Mouse (Mus musculus) midbrain, embryonic 16.5 days (tissue): Measurements from ENCODE around the gene Card14. TPM values are rescaled to one million over a fixed set of nuclear protein-coding genes. Genes with fewer than 3 reads are reported as not detected.
"Not testable (repeated sequence)": the region's sequence is repeated elsewhere in the genome, so short reads cannot be mapped to it uniquely, and the experiment has no call there.

Experiments
- ATAC-seq: fragments of 200-750 bp; cut with Nextera tagmentation; 2 replicates; pipeline ENCODE4 v1.8.0; 2017; ENCODE audit warnings: moderate TSS enrichment
- H3K27ac ChIP-seq: fragments of 300-500 bp; sonication (generic); 2 replicates; pipeline ENCODE4 v1.5.1; 2014; ENCODE audit warnings: mild to moderate bottlenecking, low read length, mixed read lengths
- H3K27me3 ChIP-seq: fragments of 300-500 bp; sonication (generic); 2 replicates; pipeline ENCODE4 v1.6.1; 2014; ENCODE audit warnings: low read depth, low read length, mixed read lengths; ENCODE audit not compliant: control insufficient read depth, insufficient read depth
- H3K36me3 ChIP-seq: fragments of 300-500 bp; sonication (generic); 2 replicates; pipeline ENCODE4 v1.6.1; 2014; ENCODE audit warnings: mild to moderate bottlenecking, low read length, moderate library complexity, mixed read lengths; ENCODE audit not compliant: control insufficient read depth, insufficient read depth
- H3K4me1 ChIP-seq: fragments of 300-500 bp; sonication (generic); 2 replicates; pipeline ENCODE4 v1.6.1; 2014; ENCODE audit warnings: mild to moderate bottlenecking, low read length, mixed read lengths; ENCODE audit not compliant: control insufficient read depth, insufficient read depth
- H3K4me2 ChIP-seq: fragments of 300-500 bp; sonication (generic); 2 replicates; pipeline ENCODE4 v1.6.1; 2014; ENCODE audit warnings: mild to moderate bottlenecking, low read length, mixed read lengths
- H3K4me3 ChIP-seq: fragments of 300-500 bp; sonication (generic); 2 replicates; pipeline ENCODE4 v1.5.1; 2014; ENCODE audit warnings: low read depth, mild to moderate bottlenecking, low read length, moderate library complexity, mixed read lengths
- H3K9ac ChIP-seq: fragments of 300-500 bp; sonication (generic); 2 replicates; pipeline ENCODE4 v1.6.1; 2014; ENCODE audit warnings: low read depth, low read length, mixed read lengths
- H3K9me3 ChIP-seq: fragments of 300-500 bp; sonication (generic); replicated peaks from 2 replicates; pipeline ENCODE4 v1.6.1; 2014; ENCODE audit warnings: mild to moderate bottlenecking, low read length, mixed read lengths; ENCODE audit not compliant: control insufficient read depth, poor library complexity, severe bottlenecking
- WGBS: fragments of 180-500 bp; shearing (Covaris S2); extraction: QIAGEN DNeasy Blood & Tissue Kit; methylation state at CpG from one replicate; pipeline ENCODE4 v1.1.7; 2014; 5-methylcytosine and 5-hydroxymethylcytosine counted together
- polyA plus RNA-seq: library from polyadenylated mRNA; unstranded; fragments of >200 nt; fragmentation: Nextera tagmentation; extraction: Ambion mirVana; gene quantifications from 2 replicates; pipeline ENCODE4 v1.2.1, GENCODE M21; 2015

Gene Card14
- polyA plus RNA-seq, 1 experiment from 2014 or later, result 0.38 TPM

DNA sequence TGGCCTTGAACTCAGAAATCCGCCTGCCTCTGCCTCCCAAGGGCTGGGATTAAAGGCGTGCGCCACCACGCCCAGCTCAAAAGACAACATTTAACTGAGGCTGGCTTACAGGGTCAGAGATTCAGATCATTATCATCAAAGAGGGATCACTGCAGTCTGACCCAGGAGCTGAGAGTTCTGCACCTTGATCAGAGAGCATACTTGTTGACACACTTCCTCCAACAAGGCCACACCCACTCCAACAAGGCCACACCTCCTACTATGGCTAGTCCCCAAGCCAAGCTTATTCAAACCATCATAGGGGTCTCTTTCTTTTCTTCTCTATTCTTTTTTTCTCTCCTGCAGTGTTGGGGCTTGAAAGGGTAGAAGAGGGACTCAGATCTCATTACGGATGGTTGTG is 78.7 kb downstream of the Card14 start:
- H3K9ac ChIP-seq, result no peak overlapping the region
- H3K4me3 ChIP-seq, result no peak overlapping the region
- H3K36me3 ChIP-seq, result no peaks in the 10 kb centered on the region
- H3K27me3 ChIP-seq, result peaks cover 28% of the 10 kb centered on the region
- peaks cover 13% of the 10 kb centered on the region for H3K4me1 ChIP-seq
- ATAC-seq, result no peak
- H3K9me3 ChIP-seq, result no peaks in the 10 kb centered on the region
- 95% methylated on average over 5 of the region's 5 CpGs for WGBS
- H3K4me2 ChIP-seq, result no peak overlapping the region
- H3K27ac ChIP-seq, result no peak overlapping the region

DNA sequence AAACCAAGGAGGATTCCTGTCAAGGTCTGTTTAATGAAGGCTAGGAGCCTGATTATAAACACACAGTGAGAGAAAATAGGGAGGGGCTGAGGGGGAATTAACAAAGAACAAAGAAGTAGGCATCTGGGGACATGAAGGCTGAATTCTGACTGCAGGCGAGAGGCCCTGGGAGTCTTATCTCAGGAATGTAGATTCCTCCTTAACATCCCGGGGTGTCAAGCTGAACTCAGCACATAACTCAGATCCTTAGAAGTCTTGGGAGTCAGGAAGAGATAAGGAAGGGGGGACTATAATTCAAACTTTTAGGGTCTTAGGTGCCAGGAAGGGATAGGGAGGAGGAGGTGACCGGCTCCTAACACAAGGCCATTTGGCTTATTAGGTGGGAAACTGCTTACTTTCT is 79.7 kb downstream of the Card14 start:
- not testable (repeated sequence) for H3K4me3 ChIP-seq, H3K9ac ChIP-seq, H3K9me3 ChIP-seq, H3K4me2 ChIP-seq, ATAC-seq, H3K27ac ChIP-seq, H3K36me3 ChIP-seq
- Histone ChIP-seq H3K4me1 (peaks cover 13% of the 10 kb centered on the region), H3K27me3 (peaks cover 38% of the 10 kb centered on the region)
- WGBS, result 32% methylated on average over 3 of the region's 3 CpGs

DNA sequence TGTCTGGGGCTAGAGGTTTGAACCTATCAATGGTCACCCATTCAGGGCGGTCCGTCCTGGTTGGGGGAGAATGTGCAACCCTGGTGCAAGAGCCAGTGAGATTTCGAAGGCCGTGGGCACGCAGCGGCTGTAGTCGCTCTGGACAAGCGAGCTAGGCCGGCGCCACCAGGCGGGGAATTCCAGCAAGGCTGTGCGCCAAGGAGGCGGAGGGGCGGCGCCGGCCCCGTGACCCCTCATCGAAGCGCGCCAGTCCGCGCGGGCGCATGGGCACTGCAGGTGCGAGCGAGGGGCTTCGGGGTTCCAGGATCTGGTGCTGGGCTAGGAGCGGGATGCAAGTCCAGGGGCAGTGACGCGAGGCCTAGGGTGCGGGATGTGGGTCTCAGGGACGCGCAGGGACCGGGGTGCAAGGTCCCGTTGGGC is 82.3 kb downstream of the Card14 start:
- Histone ChIP-seq H3K27ac (no peak overlapping the region), H3K4me3 (peak overlapping the region; percentile 50), H3K9ac (peak overlapping the region; percentile 65), H3K36me3 (no peaks in the 10 kb centered on the region), H3K4me2 (peak overlapping the region; percentile 93), H3K4me1 (peaks cover 21% of the 10 kb centered on the region), H3K27me3 (peaks cover 61% of the 10 kb centered on the region), H3K9me3 (no peaks in the 10 kb centered on the region)
- no peak for ATAC-seq
- under 1% methylated on average over 35 of the region's 35 CpGs for WGBS

GRCm38 (mm10) chr11:119390271-119391231 is 83.0 kb downstream of the Card14 start:
- WGBS, result 2% methylated on average over 53 of the region's 53 CpGs
- no peak for ATAC-seq
- H3K9me3 ChIP-seq, result no peaks in the 10 kb centered on the region
- no peak overlapping the region for H3K27ac ChIP-seq
- peak overlapping the region; percentile 65 for H3K9ac ChIP-seq
- H3K36me3 ChIP-seq, result no peaks in the 10 kb centered on the region
- H3K4me3 ChIP-seq, result peak overlapping the region; percentile 50
- H3K4me1 ChIP-seq, result peaks cover 21% of the 10 kb centered on the region
- peak overlapping the region; percentile 93 for H3K4me2 ChIP-seq
- H3K27me3 ChIP-seq, result peaks cover 65% of the 10 kb centered on the region

- Histone ChIP-seq H3K4me1 (peaks cover 21% of the 10 kb centered on the region), H3K36me3 (no peaks in the 10 kb centered on the region), H3K9ac (no peak overlapping the region), H3K27me3 (peaks cover 72% of the 10 kb centered on the region), H3K9me3 (no peaks in the 10 kb centered on the region), H3K27ac (no peak overlapping the region), H3K4me2 (no peak overlapping the region), H3K4me3 (no peak overlapping the region)
- WGBS, result 25% methylated on average over 7 of the region's 7 CpGs
- no peak for ATAC-seq
Measured at GRCm38 (mm10) chr11:119391386-119392000, 83.9 kb downstream of the Card14 start.

DNA sequence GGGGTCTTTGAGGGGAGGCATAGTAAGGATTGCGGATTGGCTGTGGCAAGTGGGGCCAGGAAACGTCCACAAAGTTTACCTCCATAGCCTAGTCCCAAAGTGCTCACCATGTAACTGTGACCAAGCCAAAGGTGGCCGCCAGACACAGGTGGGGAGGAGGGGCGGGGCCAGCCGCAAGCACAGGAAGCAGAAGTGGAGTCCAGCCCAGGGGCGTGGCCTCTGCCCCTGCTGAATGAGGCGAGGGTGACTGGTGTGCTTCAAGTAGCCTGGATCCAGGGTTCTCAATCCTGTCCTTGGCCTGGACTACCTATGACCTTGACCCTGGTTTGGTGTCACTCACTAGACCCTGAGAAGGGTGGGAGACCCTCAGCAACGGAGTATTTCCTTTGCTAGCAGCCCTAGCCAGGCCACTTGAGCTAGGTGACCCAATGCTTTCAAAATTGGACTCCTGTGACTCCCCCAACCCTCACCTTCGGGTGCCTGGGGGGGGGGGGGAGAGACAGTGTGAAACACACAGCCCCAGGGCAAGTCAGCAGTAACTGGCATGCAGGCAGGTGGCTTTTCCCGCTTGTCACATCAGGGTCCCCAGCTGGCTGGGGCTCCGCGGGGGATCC is 84.5 kb downstream of the Card14 start:
- Histone ChIP-seq H3K9me3 (no peaks in the 10 kb centered on the region), H3K4me3 (no peak overlapping the region)

GRCm38 (mm10) chr11:119392800-119393482 is 85.4 kb downstream of the Card14 start, which contains the start of gene Rnf213:
Gene Rnf213, plus strand, starts transcription at chr11:119393100.
- H3K27me3 ChIP-seq, result peaks cover 76% of the 10 kb centered on the region
- no peak within 1 kb of the TSS for H3K27ac ChIP-seq
- no peak for ATAC-seq
- no peaks in the 10 kb centered on the region for H3K36me3 ChIP-seq
- peak within 1 kb of the TSS; percentile 53 for H3K4me2 ChIP-seq
- WGBS, result 1% methylated on average over 19 of the region's 19 CpGs
- H3K9me3 ChIP-seq, result no peaks in the 10 kb centered on the region
- H3K9ac ChIP-seq, result peak within 1 kb of the TSS; percentile 44
- peak within 1 kb of the TSS; percentile 33 for H3K4me3 ChIP-seq
- peaks cover 21% of the 10 kb centered on the region for H3K4me1 ChIP-seq

More for the DNA sequence above, 84.5 kb downstream of the Card14 start:
- H3K4me1 ChIP-seq, result peaks cover 21% of the 10 kb centered on the region
- H3K4me2 ChIP-seq, result no peak overlapping the region
- peaks cover 76% of the 10 kb centered on the region for H3K27me3 ChIP-seq
- 7% methylated on average over 12 of the region's 12 CpGs for WGBS
- H3K9ac ChIP-seq, result no peak overlapping the region
- no peak for ATAC-seq
- no peaks in the 10 kb centered on the region for H3K36me3 ChIP-seq
- H3K27ac ChIP-seq, result no peak overlapping the region

GRCm38 (mm10) chr11:119393483-119393804 is 85.9 kb downstream of the Card14 start:
- ATAC-seq, result no peak
- Histone ChIP-seq H3K36me3 (no peaks in the 10 kb centered on the region), H3K4me2 (peak overlapping the region; percentile 53), H3K27ac (no peak overlapping the region), H3K9me3 (no peaks in the 10 kb centered on the region), H3K27me3 (peaks cover 75% of the 10 kb centered on the region), H3K4me1 (peaks cover 21% of the 10 kb centered on the region), H3K4me3 (peak overlapping the region; percentile 33; the same call in 1 of the 2 replicates), H3K9ac (no peak overlapping the region; the same call in 1 of the 2 replicates)
- 31% methylated on average over 7 of the region's 7 CpGs for WGBS
